Mouse (Mus musculus): Measurements from ENCODE around the gene Mcidas. TPM values are rescaled to one million over a fixed set of nuclear protein-coding genes. Genes with fewer than 3 reads are reported as not detected.

Gene Mcidas
- polyA plus RNA-seq, 1 experiment from 2014 or later = not detected

DNA sequence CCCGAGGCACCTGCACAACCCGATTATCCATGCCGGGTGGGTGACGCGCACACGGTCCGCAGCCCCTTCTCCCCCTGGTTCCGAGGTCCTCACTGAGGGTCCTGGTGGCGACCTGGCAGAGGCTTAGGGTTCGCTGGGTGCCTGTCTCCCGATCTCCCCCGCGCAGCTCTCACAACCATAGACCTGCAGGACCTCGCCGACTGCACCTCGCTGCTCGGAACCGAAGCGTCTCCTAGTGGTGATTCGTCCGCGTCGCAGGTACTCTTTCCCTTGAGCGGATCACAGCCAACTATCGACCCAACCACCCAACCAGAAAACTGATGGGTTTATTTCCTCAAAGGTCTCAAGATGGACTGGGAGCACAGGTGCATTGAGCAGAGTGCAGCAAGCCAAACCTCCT, 546 bp downstream of the Mcidas start:
- Histone ChIP-seq H3K9ac (ENCODE audit: low read length) (peak overlapping the region; percentile 50; the same call in 1 of the 2 replicates), H3K4me2 (ENCODE audit: low read length) (peak overlapping the region; percentile 82), H3K36me3 (ENCODE audit: control insufficient read depth, insufficient read depth, low read length) (no peaks in the 10 kb centered on the region), H3K27ac (replicated peaks in 1 of 2; ENCODE audit: control insufficient read depth in 1 of 2, insufficient read depth in 1 of 2, low read depth in 2 of 2, low read length in 2 of 2) (no peak overlapping the region), H3K9me3 (ENCODE audit: control insufficient read depth, low read length) (no peaks in the 10 kb centered on the region), H3K4me1 (ENCODE audit: control insufficient read depth in 2 of 2, insufficient read depth in 2 of 2, low read length in 2 of 2) (peaks cover 3 to 14% of the 10 kb centered on the region in 2 experiments; a peak in 3 of 4 replicates), H3K27me3 (ENCODE audit: control insufficient read depth, insufficient read depth, low read length) (peaks cover 93% of the 10 kb centered on the region), H3K4me3 (ENCODE audit: control insufficient read depth in 1 of 2, insufficient read depth in 1 of 2, low read depth in 1 of 2, low read length in 2 of 2) (peak overlapping the region; percentile 37 to 45)
- 2% methylated on average over 25 of the region's 25 CpGs for WGBS
- no peak for ATAC-seq (ENCODE audit: insufficient number of reproducible peaks, insufficient read depth, low FRiP score, low read depth)

DNA sequence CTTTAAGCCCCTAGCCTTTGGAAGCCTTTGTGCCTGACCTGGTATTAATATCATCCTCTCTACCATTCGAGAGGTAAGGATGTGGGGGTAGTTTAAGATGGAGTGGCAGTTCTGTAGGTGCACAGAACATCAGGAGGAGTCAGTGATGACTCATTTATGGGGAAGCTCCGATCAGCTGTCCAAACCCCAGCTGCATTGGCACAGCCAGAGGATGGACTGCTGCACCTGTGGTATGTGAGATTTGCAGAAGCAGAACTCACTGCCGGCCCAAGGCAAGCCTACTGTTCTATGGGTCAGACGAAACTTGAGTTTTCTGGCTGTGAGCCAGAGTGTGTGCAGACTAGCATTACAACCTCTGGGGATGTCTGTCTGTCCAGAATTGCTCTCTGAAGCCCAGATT, 2.8 kb downstream of the Mcidas start:
- H3K4me1 ChIP-seq (ENCODE audit: control insufficient read depth in 2 of 2, insufficient read depth in 2 of 2, low read length in 2 of 2) = peaks cover 3 to 9% of the 10 kb centered on the region in 2 experiments; a peak in 3 of 4 replicates
- no peaks in the 10 kb centered on the region for H3K9me3 ChIP-seq (ENCODE audit: control insufficient read depth, low read length)
- H3K9ac ChIP-seq (ENCODE audit: low read length) = no peak overlapping the region
- no peak overlapping the region for H3K27ac ChIP-seq (replicated peaks in 1 of 2; ENCODE audit: control insufficient read depth in 1 of 2, insufficient read depth in 1 of 2, low read depth in 2 of 2, low read length in 2 of 2)
- no peak for ATAC-seq (ENCODE audit: insufficient number of reproducible peaks, insufficient read depth, low FRiP score, low read depth)
- H3K36me3 ChIP-seq (ENCODE audit: control insufficient read depth, insufficient read depth, low read length) = no peaks in the 10 kb centered on the region
- peaks cover 87% of the 10 kb centered on the region for H3K27me3 ChIP-seq (ENCODE audit: control insufficient read depth, insufficient read depth, low read length)
- H3K4me2 ChIP-seq (ENCODE audit: low read length) = no peak overlapping the region
- H3K4me3 ChIP-seq (ENCODE audit: control insufficient read depth in 1 of 2, insufficient read depth in 1 of 2, low read depth in 1 of 2, low read length in 2 of 2) = no peak overlapping the region
- 50% methylated on average over 4 of the region's 4 CpGs for WGBS

DNA sequence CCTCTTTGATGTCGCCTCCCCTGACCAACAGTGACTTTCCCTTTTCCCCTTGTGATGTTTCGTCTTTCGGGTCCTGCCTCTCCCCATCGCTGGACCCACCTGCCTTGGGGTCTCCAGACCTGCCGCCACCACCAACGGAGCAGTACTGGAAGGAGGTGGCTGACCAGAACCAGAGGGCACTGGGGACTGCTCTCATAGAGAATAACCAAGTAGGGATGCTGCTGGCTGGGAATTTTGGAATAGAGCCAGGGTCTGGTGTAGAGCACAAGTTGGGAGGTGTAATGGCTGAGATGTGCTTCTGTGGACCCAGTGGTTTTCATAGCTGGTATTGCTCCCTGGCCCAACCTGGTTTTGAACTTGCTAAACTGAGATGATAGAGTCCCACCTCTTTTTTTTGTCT, 3.7 kb downstream of the Mcidas start:
- no peak overlapping the region for H3K9ac ChIP-seq (ENCODE audit: low read length)
- no peak overlapping the region for H3K27ac ChIP-seq (replicated peaks in 1 of 2; ENCODE audit: control insufficient read depth in 1 of 2, insufficient read depth in 1 of 2, low read depth in 2 of 2, low read length in 2 of 2)
- no peak for ATAC-seq (ENCODE audit: insufficient number of reproducible peaks, insufficient read depth, low FRiP score, low read depth)
- no peaks in the 10 kb centered on the region for H3K9me3 ChIP-seq (ENCODE audit: control insufficient read depth, low read length)
- no peak overlapping the region for H3K4me3 ChIP-seq (ENCODE audit: control insufficient read depth in 1 of 2, insufficient read depth in 1 of 2, low read depth in 1 of 2, low read length in 2 of 2)
- peaks cover 3 to 9% of the 10 kb centered on the region in 2 experiments; a peak in 3 of 4 replicates for H3K4me1 ChIP-seq (ENCODE audit: control insufficient read depth in 2 of 2, insufficient read depth in 2 of 2, low read length in 2 of 2)
- H3K36me3 ChIP-seq (ENCODE audit: control insufficient read depth, insufficient read depth, low read length) = no peaks in the 10 kb centered on the region
- 64% methylated on average over 6 of the region's 6 CpGs for WGBS
- no peak overlapping the region for H3K4me2 ChIP-seq (ENCODE audit: low read length)
- peaks cover 86% of the 10 kb centered on the region for H3K27me3 ChIP-seq (ENCODE audit: control insufficient read depth, insufficient read depth, low read length)

DNA sequence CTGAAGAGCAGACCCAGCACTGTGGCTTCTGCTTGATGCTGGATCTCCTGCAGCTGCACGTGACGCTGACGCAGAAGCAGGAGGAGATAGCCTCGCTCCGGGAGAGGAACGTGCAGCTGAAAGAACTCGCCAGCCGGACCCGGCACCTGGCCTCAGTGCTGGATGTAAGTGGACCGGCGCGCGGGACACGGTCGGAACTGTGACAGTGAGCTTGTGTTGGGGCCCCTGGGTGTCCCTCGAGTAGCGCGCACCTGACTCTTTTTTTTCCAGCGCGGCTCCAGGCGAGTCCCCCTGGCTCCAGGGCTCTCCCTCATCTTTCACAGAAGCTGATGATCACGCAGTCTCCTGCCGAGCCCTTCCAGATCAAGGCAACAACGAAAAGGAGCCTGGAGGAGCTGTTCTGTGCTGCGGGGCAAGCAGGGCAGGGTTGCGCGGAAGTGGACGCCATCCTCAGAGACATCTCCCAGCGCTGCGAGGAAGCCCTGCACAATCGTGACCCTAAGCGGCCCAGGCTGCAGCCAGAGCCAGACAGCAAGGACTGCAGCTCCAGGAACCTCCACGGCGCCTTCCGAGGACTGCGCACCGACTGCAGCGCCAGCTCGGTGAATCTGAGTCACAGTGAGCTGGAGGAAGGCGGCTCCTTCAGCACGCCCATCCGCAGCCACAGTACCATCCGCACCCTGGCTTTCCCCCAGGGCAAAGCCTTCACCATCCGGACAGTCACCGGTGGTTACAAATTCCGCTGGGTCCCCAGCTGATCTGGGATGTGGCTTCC, 5.0 kb downstream of the Mcidas start:
- Histone ChIP-seq H3K9me3 (ENCODE audit: control insufficient read depth, low read length) (no peaks in the 10 kb centered on the region), H3K4me2 (ENCODE audit: low read length) (peak overlapping the region; percentile 96), H3K27ac (replicated peaks in 1 of 2; ENCODE audit: control insufficient read depth in 1 of 2, insufficient read depth in 1 of 2, low read depth in 2 of 2, low read length in 2 of 2) (no peak overlapping the region), H3K27me3 (ENCODE audit: control insufficient read depth, insufficient read depth, low read length) (peaks cover 76% of the 10 kb centered on the region), H3K9ac (ENCODE audit: low read length) (peak overlapping the region; percentile 52), H3K4me3 (ENCODE audit: control insufficient read depth in 1 of 2, insufficient read depth in 1 of 2, low read depth in 1 of 2, low read length in 2 of 2) (peak overlapping the region; percentile 48), H3K36me3 (ENCODE audit: control insufficient read depth, insufficient read depth, low read length) (no peaks in the 10 kb centered on the region), H3K4me1 (ENCODE audit: control insufficient read depth in 2 of 2, insufficient read depth in 2 of 2, low read length in 2 of 2) (peaks cover 3 to 7% of the 10 kb centered on the region in 2 experiments; a peak in 3 of 4 replicates)
- ATAC-seq (ENCODE audit: insufficient number of reproducible peaks, insufficient read depth, low FRiP score, low read depth) = no peak
- under 1% methylated on average over 46 of the region's 46 CpGs for WGBS

DNA sequence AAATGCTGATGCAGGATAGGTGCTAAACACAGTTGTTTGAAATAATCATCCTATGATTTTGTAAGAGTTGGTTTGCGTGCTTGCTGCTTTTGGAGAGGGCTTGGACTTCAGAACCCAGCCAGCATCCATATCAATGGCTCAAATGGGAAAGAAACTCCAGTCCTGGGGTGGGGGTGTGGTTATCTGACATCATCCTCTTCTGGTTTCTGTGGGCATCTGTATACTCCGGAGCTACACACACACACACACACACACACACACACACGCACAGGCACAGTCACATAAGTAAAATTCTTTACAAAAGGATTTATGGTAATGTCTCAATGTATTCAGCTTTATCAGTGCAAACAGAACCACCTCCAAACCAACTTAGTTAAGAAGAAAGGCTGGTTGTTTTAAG, 6.4 kb downstream of the Mcidas start:
- Histone ChIP-seq H3K36me3 (ENCODE audit: control insufficient read depth, insufficient read depth, low read length) (no peaks in the 10 kb centered on the region), H3K4me1 (ENCODE audit: control insufficient read depth in 2 of 2, insufficient read depth in 2 of 2, low read length in 2 of 2) (no peaks in the 10 kb centered on the region; a peak in 1 of 4 replicates), H3K27me3 (ENCODE audit: control insufficient read depth, insufficient read depth, low read length) (peaks cover 61% of the 10 kb centered on the region), H3K4me3 (ENCODE audit: control insufficient read depth in 1 of 2, insufficient read depth in 1 of 2, low read depth in 1 of 2, low read length in 2 of 2) (no peak overlapping the region), H3K9me3 (ENCODE audit: control insufficient read depth, low read length) (no peaks in the 10 kb centered on the region), H3K27ac (replicated peaks in 1 of 2; ENCODE audit: control insufficient read depth in 1 of 2, insufficient read depth in 1 of 2, low read depth in 2 of 2, low read length in 2 of 2) (no peak overlapping the region), H3K9ac (ENCODE audit: low read length) (no peak overlapping the region), H3K4me2 (ENCODE audit: low read length) (no peak overlapping the region)
- WGBS = 82% methylated on average over 3 of the region's 3 CpGs
- no peak for ATAC-seq (ENCODE audit: insufficient number of reproducible peaks, insufficient read depth, low FRiP score, low read depth)

DNA sequence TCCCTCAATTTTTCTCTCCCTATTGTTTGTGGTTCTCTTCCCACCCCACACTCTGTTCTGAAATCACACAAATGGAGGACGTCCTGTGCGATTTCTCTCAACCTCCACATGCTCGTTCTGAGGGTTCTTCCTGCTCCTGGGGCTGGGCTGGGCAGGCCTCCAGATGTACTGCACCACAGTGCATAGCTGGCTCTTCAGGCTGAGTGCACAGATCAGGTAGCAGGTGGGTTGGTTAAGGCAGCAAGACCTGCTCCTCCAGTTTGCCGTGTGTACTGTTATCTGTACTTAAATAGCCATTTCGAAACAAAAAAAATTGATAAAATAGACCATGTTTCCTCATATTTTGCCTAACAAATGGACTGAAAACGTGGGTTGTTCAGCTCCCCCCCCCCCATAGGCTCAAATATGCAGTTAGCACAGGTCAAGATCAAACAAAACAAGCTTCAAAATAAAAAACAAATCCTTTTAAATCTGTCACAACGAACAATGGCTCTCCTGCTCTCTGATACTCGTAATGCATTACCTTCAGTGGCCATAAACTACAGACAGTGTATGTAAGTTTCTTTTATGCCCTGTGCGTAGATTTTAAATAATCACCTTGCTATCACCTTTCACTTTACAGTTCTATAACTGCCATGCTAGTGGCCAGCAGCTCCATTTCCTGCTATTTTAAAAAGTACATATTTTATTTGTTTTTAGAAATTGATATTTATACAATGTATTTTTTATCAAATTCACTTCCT, 7.1 kb downstream of the Mcidas start:
- H3K9ac ChIP-seq (ENCODE audit: low read length) = no peak overlapping the region
- peaks cover 54% of the 10 kb centered on the region for H3K27me3 ChIP-seq (ENCODE audit: control insufficient read depth, insufficient read depth, low read length)
- H3K36me3 ChIP-seq (ENCODE audit: control insufficient read depth, insufficient read depth, low read length) = no peaks in the 10 kb centered on the region
- H3K4me3 ChIP-seq (ENCODE audit: control insufficient read depth in 1 of 2, insufficient read depth in 1 of 2, low read depth in 1 of 2, low read length in 2 of 2) = no peak overlapping the region
- H3K9me3 ChIP-seq (ENCODE audit: control insufficient read depth, low read length) = no peaks in the 10 kb centered on the region
- 63% methylated on average over 9 of the region's 9 CpGs for WGBS
- no peaks in the 10 kb centered on the region; a peak in 1 of 4 replicates for H3K4me1 ChIP-seq (ENCODE audit: control insufficient read depth in 2 of 2, insufficient read depth in 2 of 2, low read length in 2 of 2)
- no peak overlapping the region for H3K27ac ChIP-seq (replicated peaks in 1 of 2; ENCODE audit: control insufficient read depth in 1 of 2, insufficient read depth in 1 of 2, low read depth in 2 of 2, low read length in 2 of 2)
- no peak overlapping the region for H3K4me2 ChIP-seq (ENCODE audit: low read length)
- ATAC-seq (ENCODE audit: insufficient number of reproducible peaks, insufficient read depth, low FRiP score, low read depth) = no peak

DNA sequence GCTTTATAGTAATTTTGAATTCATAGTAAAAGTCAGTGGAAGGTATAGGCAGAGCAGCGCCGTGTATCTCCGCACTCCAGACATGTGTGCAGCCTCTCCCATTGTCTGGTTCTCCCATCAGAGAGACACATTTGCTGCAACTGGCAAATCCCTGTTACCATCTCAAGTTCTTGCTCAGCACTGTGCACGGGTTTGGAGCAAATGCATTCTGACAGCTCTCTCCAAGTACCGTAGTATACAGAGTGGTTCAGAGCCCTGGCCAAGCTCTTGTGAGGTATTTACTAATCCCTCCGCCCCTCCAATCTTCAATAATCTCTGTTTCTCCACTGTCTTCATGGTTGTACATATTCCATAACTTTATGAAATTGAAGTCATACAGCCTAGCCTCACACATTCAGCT, 19.0 kb downstream of the Mcidas start:
- Histone ChIP-seq H3K4me1 (ENCODE audit: control insufficient read depth in 2 of 2, insufficient read depth in 2 of 2, low read length in 2 of 2) (peaks cover 2 to 7% of the 10 kb centered on the region in 2 experiments; a peak in 2 of 4 replicates), H3K4me2 (ENCODE audit: low read length) (peak overlapping the region; percentile 73), H3K27ac (replicated peaks in 1 of 2; ENCODE audit: control insufficient read depth in 1 of 2, insufficient read depth in 1 of 2, low read depth in 2 of 2, low read length in 2 of 2) (no peak overlapping the region), H3K36me3 (ENCODE audit: control insufficient read depth, insufficient read depth, low read length) (no peaks in the 10 kb centered on the region), H3K27me3 (ENCODE audit: control insufficient read depth, insufficient read depth, low read length) (no peaks in the 10 kb centered on the region), H3K9me3 (ENCODE audit: control insufficient read depth, low read length) (no peaks in the 10 kb centered on the region), H3K4me3 (ENCODE audit: control insufficient read depth in 1 of 2, insufficient read depth in 1 of 2, low read depth in 1 of 2, low read length in 2 of 2) (peak overlapping the region in 1 of 2 experiments; percentile 41; a peak in 1 of 4 replicates), H3K9ac (ENCODE audit: low read length) (no peak overlapping the region)
- 69% methylated on average over 6 of the region's 6 CpGs for WGBS
- no peak for ATAC-seq (ENCODE audit: insufficient number of reproducible peaks, insufficient read depth, low FRiP score, low read depth)

Measured in heart, embryonic 14.5 days (tissue).